Mouse (Mus musculus) c-Kit-positive CD71-negative TER-119-negative erythroid progenitor cells, embryonic 14.5 days (primary cell): Measurements from ENCODE around the gene Rftn1.

Experiments used
- DNase-seq: peaks from one replicate; pipeline ENCODE4 v3.0.0-alpha.2; 2013; ENCODE audit warnings: low read depth

Gene Rftn1

GRCm38 (mm10) chr17:50201828-50202445 lies 11.5 kb upstream of the Rftn1 start:
- DNase-seq: no peak

- no peak for DNase-seq
Observed at GRCm38 (mm10) chr17:50199075-50199850, 8.8 kb upstream of the Rftn1 start.

- no peak for DNase-seq
Observed at GRCm38 (mm10) chr17:50197572-50197971, 7.1 kb upstream of the Rftn1 start.

- no peak for DNase-seq
Observed at GRCm38 (mm10) chr17:50196005-50196672, 5.7 kb upstream of the Rftn1 start.

GRCm38 (mm10) chr17:50195399-50195798 lies 4.9 kb upstream of the Rftn1 start:
- DNase-seq: no peak

GRCm38 (mm10) chr17:50194541-50194940 lies 4.1 kb upstream of the Rftn1 start:
- DNase-seq: no peak

- no peak for DNase-seq
Observed at GRCm38 (mm10) chr17:50193653-50194052, 3.2 kb upstream of the Rftn1 start.

GRCm38 (mm10) chr17:50192376-50192940 lies 2.0 kb upstream of the Rftn1 start:
- no peak for DNase-seq

GRCm38 (mm10) chr17:50191318-50191957 lies 964 bp upstream of the Rftn1 start:
- DNase-seq: no peak

GRCm38 (mm10) chr17:50189381-50190012 lies 977 bp downstream of the Rftn1 start:
- peak; percentile 67 for DNase-seq

GRCm38 (mm10) chr17:50188662-50189345 lies 1.7 kb downstream of the Rftn1 start:
- DNase-seq: no peak

GRCm38 (mm10) chr17:50185616-50186015 lies 4.9 kb downstream of the Rftn1 start:
- no peak for DNase-seq

- DNase-seq: no peak
Observed at GRCm38 (mm10) chr17:50185083-50185482, 5.4 kb downstream of the Rftn1 start.

- no peak for DNase-seq
Observed at GRCm38 (mm10) chr17:50184217-50185038, 6.0 kb downstream of the Rftn1 start.

GRCm38 (mm10) chr17:50183300-50183699 lies 7.2 kb downstream of the Rftn1 start:
- DNase-seq: no peak

- no peak for DNase-seq
Observed at GRCm38 (mm10) chr17:50182542-50182951, 7.9 kb downstream of the Rftn1 start.

GRCm38 (mm10) chr17:50180899-50181570 lies 9.4 kb downstream of the Rftn1 start:
- no peak for DNase-seq

GRCm38 (mm10) chr17:50173776-50174175 lies 16.7 kb downstream of the Rftn1 start:
- DNase-seq: no peak

GRCm38 (mm10) chr17:50173368-50173767 lies 17.1 kb downstream of the Rftn1 start:
- DNase-seq: no peak

GRCm38 (mm10) chr17:50172795-50173194 lies 17.7 kb downstream of the Rftn1 start:
- DNase-seq: no peak
